Mouse (Mus musculus) layer of hippocampus, adult 2 months (tissue): ENCODE measurements at regions not wholly inside any gene's neighbourhood (a gene's known extent, or its start where the extent isn't known, plus 50 kb on each side); places are given as distances from the start of the nearest gene placed in this dataset.
A peak's percentile ranks its signal among the peaks of the same experiment; 100 is the strongest.

Experiments
- DNase-seq, 2 experiments: peaks; one replicate each; pipeline ENCODE4 v3.0.0; 2022; ENCODE audit warnings: low spot score in 2 of 2
- H3K27ac ChIP-seq: fragments of 200-600 bp; 2 replicates; pipeline ENCODE4 v1.8.1; 2022
- H3K4me3 ChIP-seq: fragments of 200-600 bp; 2 replicates; pipeline ENCODE4 v1.8.1; 2022; ENCODE audit warnings: mild to moderate bottlenecking
- CTCF ChIP-seq: fragments of 200-600 bp; conservative IDR thresholded peaks from 2 replicates; pipeline ENCODE4 v1.8.1; 2022; ENCODE audit warnings: antibody characterized with exemption, mild to moderate bottlenecking, moderate library complexity

GRCm38 (mm10) chr1:4570730-4571129 lies 237.0 kb upstream of the Gm37988 start:
- no peak overlapping the region for H3K27ac ChIP-seq
- H3K4me3 ChIP-seq, result no peak overlapping the region
- no peak for DNase-seq
- TF ChIP-seq CTCF, result no peak

- peak overlapping the region; percentile 75 for H3K4me3 ChIP-seq
- DNase-seq, result peak; percentile 13 to 32
- peak overlapping the region; percentile 77 for H3K27ac ChIP-seq
- peak; percentile 56 for TF ChIP-seq CTCF
These were observed 236.1 kb upstream of the Gm37988 start for GRCm38 (mm10) chr1:4571299-4572202.

GRCm38 (mm10) chr1:4572311-4572710 lies 235.4 kb upstream of the Gm37988 start:
- DNase-seq, result no peak
- Histone ChIP-seq H3K4me3 (peak overlapping the region; percentile 75; the same call in 1 of the 2 replicates), H3K27ac (peak overlapping the region; percentile 56; the same call in 1 of the 2 replicates)
- no peak for TF ChIP-seq CTCF

- TF ChIP-seq CTCF, result no peak
- H3K27ac ChIP-seq, result no peak overlapping the region
- DNase-seq, result no peak
- H3K4me3 ChIP-seq, result no peak overlapping the region
These were observed 233.6 kb upstream of the Gm37988 start for GRCm38 (mm10) chr1:4574101-4574500.

GRCm38 (mm10) chr1:4576957-4577356 lies 230.7 kb upstream of the Gm37988 start:
- DNase-seq, result no peak
- no peak for TF ChIP-seq CTCF
- H3K4me3 ChIP-seq, result no peak overlapping the region
- H3K27ac ChIP-seq, result no peak overlapping the region

GRCm38 (mm10) chr1:4582534-4582933 lies 225.2 kb upstream of the Gm37988 start:
- no peak overlapping the region for H3K4me3 ChIP-seq
- no peak for DNase-seq
- TF ChIP-seq CTCF, result no peak
- no peak overlapping the region for H3K27ac ChIP-seq

GRCm38 (mm10) chr1:4597856-4598255 lies 209.8 kb upstream of the Gm37988 start:
- Histone ChIP-seq H3K4me3 (no peak overlapping the region), H3K27ac (no peak overlapping the region)
- no peak for DNase-seq
- TF ChIP-seq CTCF, result no peak

- Histone ChIP-seq H3K27ac (no peak overlapping the region), H3K4me3 (no peak overlapping the region)
- DNase-seq, result no peak
- no peak for TF ChIP-seq CTCF
These were observed 209.3 kb upstream of the Gm37988 start for GRCm38 (mm10) chr1:4598425-4598824.

- no peak for TF ChIP-seq CTCF
- H3K4me3 ChIP-seq, result no peak overlapping the region
- DNase-seq, result no peak
- H3K27ac ChIP-seq, result no peak overlapping the region
These were observed 205.3 kb upstream of the Gm37988 start for GRCm38 (mm10) chr1:4602386-4602785.

- H3K4me3 ChIP-seq, result no peak overlapping the region
- no peak for DNase-seq
- no peak overlapping the region for H3K27ac ChIP-seq
- TF ChIP-seq CTCF, result no peak
These were observed 198.9 kb upstream of the Gm37988 start for GRCm38 (mm10) chr1:4608824-4609223.

GRCm38 (mm10) chr1:4613305-4613704 lies 194.4 kb upstream of the Gm37988 start:
- H3K27ac ChIP-seq, result no peak overlapping the region
- DNase-seq, result no peak

GRCm38 (mm10) chr1:4615286-4615685 lies 192.4 kb upstream of the Gm37988 start:
- no peak for TF ChIP-seq CTCF
- Histone ChIP-seq H3K4me3 (no peak overlapping the region), H3K27ac (no peak overlapping the region)
- no peak for DNase-seq

More at GRCm38 (mm10) chr1:4613305-4613704, 194.4 kb upstream of the Gm37988 start:
- TF ChIP-seq CTCF, result no peak
- H3K4me3 ChIP-seq, result no peak overlapping the region

- no peak overlapping the region for H3K27ac ChIP-seq
- TF ChIP-seq CTCF, result no peak
- DNase-seq, result no peak
- no peak overlapping the region for H3K4me3 ChIP-seq
These were observed 190.2 kb upstream of the Gm37988 start for GRCm38 (mm10) chr1:4617479-4617878.

- DNase-seq, result no peak
- H3K27ac ChIP-seq, result no peak overlapping the region
- TF ChIP-seq CTCF, result no peak
- no peak overlapping the region for H3K4me3 ChIP-seq
These were observed 185.3 kb upstream of the Gm37988 start for GRCm38 (mm10) chr1:4622408-4622807.
